In genomic region chr11:76570201-76570731, GRCm38 (mm10) we compare ENCODE assay signal across 8 mouse cellular contexts. TPM values are rescaled to one million over a fixed set of nuclear protein-coding genes. Genes with fewer than 3 reads are reported as not detected.
DNase-seq lines count a peak whose midpoint lies in the region; ATAC-seq lines count a peak whose summit lies in the region.

No protein-coding gene starts in this region.

- no peaks in the 10 kb centered on the region for H3K9me3 ChIP-seq in lung, embryonic 16.5 days (ENCODE audit: control insufficient read depth, low read length)
- no peaks in the 10 kb centered on the region for H3K9me3 ChIP-seq in hindbrain, embryonic 10.5 days
- H3K9me3 ChIP-seq in liver, embryonic 12.5 days (replicated peaks) = no peaks in the 10 kb centered on the region
- no peaks in the 10 kb centered on the region for H3K9me3 ChIP-seq in stomach, embryonic 15.5 days

- peaks cover 3% of the 10 kb centered on the region; the same call in 1 of the 2 replicates for H3K4me1 ChIP-seq in lung, embryonic 16.5 days (replicated peaks; ENCODE audit: control insufficient read depth, insufficient read depth, low read length)
- peaks cover 62% of the 10 kb centered on the region for H3K4me1 ChIP-seq in hindbrain, embryonic 10.5 days (replicated peaks)
- 0 out of 2 replicates have a peak, but pooled peaks cover 6% of the 10 kb centered on the region for H3K4me1 ChIP-seq in liver, embryonic 12.5 days
- H3K4me1 ChIP-seq in stomach, embryonic 15.5 days = peaks cover 21% of the 10 kb centered on the region; the same call in 1 of the 2 replicates

- peak overlapping the region; percentile 72 for H3K9ac ChIP-seq in lung, embryonic 16.5 days (ENCODE audit: low read length)
- no peak overlapping the region for H3K9ac ChIP-seq in liver, embryonic 12.5 days
- H3K9ac ChIP-seq in stomach, embryonic 15.5 days = no peak overlapping the region

- WGBS in lung, embryonic 16.5 days = 13% methylated on average over 10 of the region's 10 CpGs
- WGBS in hindbrain, embryonic 10.5 days = 7% methylated on average over 10 of the region's 10 CpGs
- 11% methylated on average over 10 of the region's 10 CpGs for WGBS in liver, embryonic 12.5 days (ENCODE audit: insufficient replicate concordance)
- 14% methylated on average over 10 of the region's 10 CpGs for WGBS in stomach, embryonic 15.5 days

- DNase-seq in lung, postnatal 25 days (ENCODE audit: low spot score) = no peak
- DNase-seq in hindbrain, embryonic 10.5 days (ENCODE audit: low spot score) = no peak
- DNase-seq in MN1 (ENCODE audit: low spot score) = no peak
- DNase-seq in cerebellum, postnatal 36 days = no peak
- no peak for DNase-seq in thymus, postnatal 0 days (ENCODE audit: low spot score)

- peak overlapping the region; percentile 99 for H3K4me2 ChIP-seq in lung, embryonic 16.5 days (ENCODE audit: low read depth, low read length)
- peak overlapping the region; percentile 69 for H3K4me2 ChIP-seq in liver, embryonic 12.5 days
- H3K4me2 ChIP-seq in stomach, embryonic 15.5 days = peak overlapping the region; percentile 98

- H3K4me3 ChIP-seq in lung, embryonic 16.5 days (ENCODE audit: low read length) = peak overlapping the region; percentile 64
- peak overlapping the region; percentile 91 for H3K4me3 ChIP-seq in hindbrain, embryonic 10.5 days
- peak overlapping the region; percentile 48 for H3K4me3 ChIP-seq in liver, embryonic 12.5 days
- H3K4me3 ChIP-seq in stomach, embryonic 15.5 days (replicated peaks) = peak overlapping the region; percentile 58

- H3K27me3 ChIP-seq in lung, embryonic 16.5 days (ENCODE audit: control insufficient read depth, insufficient read depth, low read depth, low read length) = peaks cover 7% of the 10 kb centered on the region
- peaks cover 45% of the 10 kb centered on the region for H3K27me3 ChIP-seq in hindbrain, embryonic 10.5 days (ENCODE audit: insufficient read depth, poor library complexity, severe bottlenecking)
- H3K27me3 ChIP-seq in liver, embryonic 12.5 days (replicated peaks) = peaks cover 85% of the 10 kb centered on the region
- H3K27me3 ChIP-seq in stomach, embryonic 15.5 days (replicated peaks) = peaks cover 7% of the 10 kb centered on the region; the same call in 1 of the 2 replicates

- no peak for ATAC-seq in lung, embryonic 16.5 days (ENCODE audit: low read depth)
- no peak for ATAC-seq in liver, embryonic 12.5 days
- ATAC-seq in stomach, embryonic 15.5 days (ENCODE audit: insufficient read depth, low FRiP score, low read depth) = no peak

- H3K27ac ChIP-seq in lung, embryonic 16.5 days (ENCODE audit: low read length) = no peak overlapping the region
- H3K27ac ChIP-seq in hindbrain, embryonic 10.5 days = peak overlapping the region; percentile 94
- H3K27ac ChIP-seq in liver, embryonic 12.5 days = no peak overlapping the region
- H3K27ac ChIP-seq in stomach, embryonic 15.5 days = no peak overlapping the region

- H3K36me3 ChIP-seq in lung, embryonic 16.5 days (ENCODE audit: control insufficient read depth, insufficient read depth, low read length) = no peaks in the 10 kb centered on the region
- H3K36me3 ChIP-seq in hindbrain, embryonic 10.5 days = no peaks in the 10 kb centered on the region
- no peaks in the 10 kb centered on the region for H3K36me3 ChIP-seq in liver, embryonic 12.5 days
- no peaks in the 10 kb centered on the region for H3K36me3 ChIP-seq in stomach, embryonic 15.5 days

RNA-seq across cellular contexts. Expression of gene Abr, which starts 51.8 kb away (rescaled TPM):
- polyA plus RNA-seq in lung, embryonic 16.5 days (2015; fragmentation: Nextera tagmentation; extraction: Ambion mirVana) = 19.1 and 21.6 TPM in 2 replicates
- 29.5 and 40.5 TPM in 2 replicates for polyA plus RNA-seq in hindbrain, embryonic 10.5 days (2016; fragmentation: Nextera tagmentation; extraction: Ambion mirVana)
- 5.8 and 7.4 TPM in 2 replicates for polyA plus RNA-seq in liver, embryonic 12.5 days (2016; fragmentation: Nextera tagmentation; extraction: Ambion mirVana)
- polyA plus RNA-seq in stomach, embryonic 15.5 days (2015; fragmentation: Nextera tagmentation; extraction: Ambion mirVana) = 37.4 and 41.8 TPM in 2 replicates
- polyA plus RNA-seq in thymus, postnatal 0 days (2015; fragmentation: Nextera tagmentation; extraction: Ambion mirVana) = 21.7 and 23.9 TPM in 2 replicates
